Comparison of ENCODE assay signal across 8 mouse cellular contexts in the genomic region with DNA sequence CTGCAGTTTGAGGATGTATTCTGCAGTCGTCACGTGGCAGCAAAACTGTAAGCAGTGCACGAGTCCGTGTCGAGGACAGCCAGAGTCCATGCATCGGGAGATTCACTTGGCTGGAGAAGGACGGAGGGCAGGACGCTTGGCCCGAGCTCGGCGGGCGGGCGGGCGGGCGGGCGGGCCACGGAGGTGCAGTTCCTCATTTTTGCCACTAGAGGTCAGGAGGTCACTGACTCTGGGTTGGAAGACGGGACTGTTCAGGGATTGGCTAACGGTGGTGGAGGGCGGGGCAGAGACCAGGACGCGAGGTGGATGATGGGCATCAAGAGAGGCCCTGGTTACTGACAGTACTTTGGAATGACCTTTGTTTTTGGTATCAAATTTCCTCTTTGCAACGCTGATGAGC. TPM values are rescaled to one million over a fixed set of nuclear protein-coding genes. Genes with fewer than 3 reads are reported as not detected.
A peak's percentile ranks its signal among the peaks of the same experiment; 100 is the strongest.
DNase-seq lines count a peak whose midpoint lies in the region; ATAC-seq lines count a peak whose summit lies in the region.

No protein-coding gene starts in this region.

- peak overlapping the region; percentile 24 for H3K4me2 ChIP-seq in forebrain, embryonic 13.5 days
- H3K4me2 ChIP-seq in liver, embryonic 16.5 days (ENCODE audit: low read depth, low read length): peak overlapping the region; percentile 51
- H3K4me2 ChIP-seq in neural tube, embryonic 13.5 days: peak overlapping the region; percentile 49

- 0 out of 2 replicates have a peak, but pooled peaks cover 6% of the 10 kb centered on the region for H3K4me1 ChIP-seq in forebrain, embryonic 13.5 days
- peaks cover 4% of the 10 kb centered on the region; the same call in 1 of the 2 replicates for H3K4me1 ChIP-seq in liver, embryonic 16.5 days (ENCODE audit: control insufficient read depth, low read depth, low read length)
- peaks cover 10% of the 10 kb centered on the region for H3K4me1 ChIP-seq in neural tube, embryonic 13.5 days (replicated peaks)

- no peak overlapping the region for H3K9ac ChIP-seq in forebrain, embryonic 13.5 days
- no peak overlapping the region; the same call in 1 of the 2 replicates for H3K9ac ChIP-seq in liver, embryonic 16.5 days (ENCODE audit: low read depth, low read length)
- 0 out of 2 replicates have a peak overlapping the region, but pooled peaks have one; percentile 50 for H3K9ac ChIP-seq in neural tube, embryonic 13.5 days

- H3K4me3 ChIP-seq in forebrain, embryonic 13.5 days: no peak overlapping the region
- H3K4me3 ChIP-seq in liver, embryonic 16.5 days (ENCODE audit: low read depth, low read length): peak overlapping the region; percentile 4; the same call in 1 of the 2 replicates
- H3K4me3 ChIP-seq in neural tube, embryonic 13.5 days: 0 out of 2 replicates have a peak overlapping the region, but pooled peaks have one; percentile 5

- no peaks in the 10 kb centered on the region for H3K9me3 ChIP-seq in forebrain, embryonic 13.5 days (replicated peaks)
- no peaks in the 10 kb centered on the region for H3K9me3 ChIP-seq in liver, embryonic 16.5 days (replicated peaks; ENCODE audit: control insufficient read depth, low read length)
- H3K9me3 ChIP-seq in neural tube, embryonic 13.5 days: no peaks in the 10 kb centered on the region

- WGBS in forebrain, embryonic 13.5 days: 1% methylated on average over 23 of the region's 23 CpGs
- WGBS in large intestine, adult 2 months: under 1% methylated on average over 23 of the region's 23 CpGs
- under 1% methylated on average over 23 of the region's 23 CpGs for WGBS in liver, embryonic 16.5 days (ENCODE audit: insufficient replicate concordance)
- WGBS in neural tube, embryonic 13.5 days: under 1% methylated on average over 23 of the region's 23 CpGs

- DNase-seq in ES-CJ7 (ENCODE audit: low read depth, low spot score): peak; percentile 83
- peak; percentile 91 to 93 for DNase-seq in heart, postnatal 10 days
- peak; percentile 45 for DNase-seq in large intestine, adult 2 months (ENCODE audit: low read depth, low spot score)
- peak; percentile 69 for DNase-seq in telencephalon, adult 2 months (ENCODE audit: low read depth, low spot score)

- H3K27ac ChIP-seq in forebrain, embryonic 13.5 days: no peak overlapping the region
- H3K27ac ChIP-seq in liver, embryonic 16.5 days (ENCODE audit: low read length): no peak overlapping the region
- H3K27ac ChIP-seq in neural tube, embryonic 13.5 days (replicated peaks): no peak overlapping the region; the same call in 1 of the 2 replicates

- ATAC-seq in cerebellum, adult (ENCODE audit: insufficient number of reproducible peaks, low FRiP score, low TSS enrichment): peak; percentile 79; the same call in 1 of the 2 replicates
- peak; percentile 91 for ATAC-seq in forebrain, embryonic 13.5 days
- peak; percentile 95 for ATAC-seq in liver, embryonic 16.5 days (ENCODE audit: low read depth)
- peak; percentile 92 for ATAC-seq in neural tube, embryonic 13.5 days (ENCODE audit: low read depth)

- H3K27me3 ChIP-seq in forebrain, embryonic 13.5 days: no peaks in the 10 kb centered on the region
- H3K27me3 ChIP-seq in liver, embryonic 16.5 days (ENCODE audit: control insufficient read depth, insufficient read depth, low read depth, low read length): no peaks in the 10 kb centered on the region
- H3K27me3 ChIP-seq in neural tube, embryonic 13.5 days: no peaks in the 10 kb centered on the region

- peaks cover 38% of the 10 kb centered on the region for H3K36me3 ChIP-seq in forebrain, embryonic 13.5 days (ENCODE audit: poor library complexity, severe bottlenecking)
- H3K36me3 ChIP-seq in liver, embryonic 16.5 days (ENCODE audit: control insufficient read depth, insufficient read depth): peaks cover 14% of the 10 kb centered on the region
- H3K36me3 ChIP-seq in neural tube, embryonic 13.5 days: peaks cover 41% of the 10 kb centered on the region

- intact Hi-C loops in heart, postnatal 10 days (cut with DNase I): no loop called here

RNA-seq across cellular contexts. Expression of gene Doc2b, which starts 26.6 kb away (rescaled TPM):
- 0.92 and 1.2 TPM in 2 replicates for polyA plus RNA-seq in forebrain, embryonic 13.5 days (2015; fragmentation: Nextera tagmentation; extraction: Ambion mirVana)
- total RNA-seq in heart, postnatal 10 days (2021): under 1 TPM; 0.40 to 0.41 TPM
- polyA plus RNA-seq in large intestine, adult 2 months (2012; rRNA removed): 0.26 and 0.31 TPM in 2 replicates
- polyA plus RNA-seq in liver, embryonic 16.5 days (2015; fragmentation: Nextera tagmentation; extraction: Ambion mirVana): 0.04 TPM in 1 of 2 replicates, not detected in the other
- 0.92 and 0.99 TPM in 2 replicates for polyA plus RNA-seq in neural tube, embryonic 13.5 days (2015; fragmentation: Nextera tagmentation; extraction: Ambion mirVana)

RNA-seq across cellular contexts. Expression of gene Ywhae, which starts 36.5 kb away (rescaled TPM):
- 1,451 and 1,470 TPM in 2 replicates for polyA plus RNA-seq in forebrain, embryonic 13.5 days (2015; fragmentation: Nextera tagmentation; extraction: Ambion mirVana)
- total RNA-seq in heart, postnatal 10 days (2021): 100 to 1,000 TPM; 738 to 749 TPM
- 162 and 172 TPM in 2 replicates for polyA plus RNA-seq in large intestine, adult 2 months (2012; rRNA removed)
- 192 and 206 TPM in 2 replicates for polyA plus RNA-seq in liver, embryonic 16.5 days (2015; fragmentation: Nextera tagmentation; extraction: Ambion mirVana)
- 1,498 and 1,540 TPM in 2 replicates for polyA plus RNA-seq in neural tube, embryonic 13.5 days (2015; fragmentation: Nextera tagmentation; extraction: Ambion mirVana)
